Mouse (Mus musculus) intestine, postnatal 0 days (tissue): Measurements from ENCODE around the gene Ntm. TPM values are rescaled to one million over a fixed set of nuclear protein-coding genes. Genes with fewer than 3 reads are reported as not detected.

Experiments used
- ATAC-seq: fragments of 200-750 bp; cut with Nextera tagmentation; 2 replicates; pipeline ENCODE4 v1.8.0; 2017; ENCODE audit warnings: mild to moderate bottlenecking, moderate TSS enrichment, moderate library complexity
- H3K27ac ChIP-seq: fragments of 300-500 bp; sonication (generic); 2 replicates; pipeline ENCODE4 v1.5.1; 2014; ENCODE audit warnings: mild to moderate bottlenecking, low read depth, low read length, moderate library complexity
- H3K27me3 ChIP-seq: fragments of 300-500 bp; sonication (generic); replicated peaks from 2 replicates; pipeline ENCODE4 v1.6.1; 2014; ENCODE audit warnings: low read length, mixed read lengths; ENCODE audit not compliant: control insufficient read depth, insufficient read depth
- H3K36me3 ChIP-seq: fragments of 300-500 bp; sonication (generic); 2 replicates; pipeline ENCODE4 v1.6.1; 2014; ENCODE audit warnings: mild to moderate bottlenecking, moderate library complexity; ENCODE audit not compliant: control insufficient read depth, insufficient read depth
- H3K4me1 ChIP-seq: fragments of 300-500 bp; sonication (generic); replicated peaks from 2 replicates; pipeline ENCODE4 v1.6.1; 2014; ENCODE audit warnings: antibody characterized with exemption, low read length, mixed read lengths; ENCODE audit not compliant: control insufficient read depth, insufficient read depth
- H3K4me2 ChIP-seq: fragments of 300-500 bp; sonication (generic); replicated peaks from 2 replicates; pipeline ENCODE4 v1.6.1; 2014; ENCODE audit warnings: low read depth, mild to moderate bottlenecking, moderate library complexity
- H3K4me3 ChIP-seq: fragments of 300-500 bp; sonication (generic); 2 replicates; pipeline ENCODE4 v1.5.1; 2014; ENCODE audit warnings: low read depth, low read length
- H3K9ac ChIP-seq: fragments of 300-500 bp; sonication (generic); 2 replicates; pipeline ENCODE4 v1.6.1; 2014; ENCODE audit warnings: mild to moderate bottlenecking, low read depth, low read length
- H3K9me3 ChIP-seq: fragments of 300-500 bp; sonication (generic); 2 replicates; pipeline ENCODE4 v1.6.1; 2016; ENCODE audit warnings: mixed run types; ENCODE audit not compliant: control insufficient read depth
- CTCF ChIP-seq: sonication (generic); IDR thresholded peaks from 2 replicates; pipeline ENCODE4 v1.5.1; 2016; ENCODE audit warnings: low read depth, mild to moderate bottlenecking, control low read depth, antibody characterized with exemption, moderate library complexity
- WGBS: fragments of 180-500 bp; shearing (Covaris S2); extraction: QIAGEN DNeasy Blood & Tissue Kit; methylation state at CpG from one replicate; pipeline ENCODE4 v1.1.7; 2014; 5-methylcytosine and 5-hydroxymethylcytosine counted together
- polyA plus RNA-seq: library from polyadenylated mRNA; unstranded; fragments of >200 nt; fragmentation: Nextera tagmentation; extraction: Ambion mirVana; gene quantifications from 2 replicates; pipeline ENCODE4 v1.2.1, GENCODE M21; 2015

Ntm gene
- polyA plus RNA-seq, 1 experiment from 2014 or later: 1.1 TPM

- Histone ChIP-seq H3K9me3 (no peaks in the 10 kb centered on the region), H3K4me2 (no peak overlapping the region), H3K27ac (no peak overlapping the region), H3K27me3 (no peaks in the 10 kb centered on the region), H3K9ac (no peak overlapping the region), H3K36me3 (no peaks in the 10 kb centered on the region), H3K4me1 (no peaks in the 10 kb centered on the region), H3K4me3 (no peak overlapping the region)
- ATAC-seq: no peak
- 69% methylated on average over 2 of the region's 2 CpGs for WGBS
- TF ChIP-seq CTCF: no peak
Observed at GRCm38 (mm10) chr9:29165731-29166130, 797.2 kb downstream of the Ntm start.

- WGBS: 28% methylated on average over 7 of the region's 7 CpGs
- Histone ChIP-seq H3K36me3 (no peaks in the 10 kb centered on the region), H3K4me2 (no peak overlapping the region), H3K4me3 (no peak overlapping the region), H3K9ac (no peak overlapping the region), H3K27ac (no peak overlapping the region), H3K9me3 (no peaks in the 10 kb centered on the region), H3K27me3 (no peaks in the 10 kb centered on the region), H3K4me1 (no peaks in the 10 kb centered on the region)
- ATAC-seq: no peak
- TF ChIP-seq CTCF: no peak
Observed at GRCm38 (mm10) chr9:29161059-29161642, 801.8 kb downstream of the Ntm start.

GRCm38 (mm10) chr9:29145901-29146300 is 817.0 kb downstream of the Ntm start:
- Histone ChIP-seq H3K9me3 (no peaks in the 10 kb centered on the region), H3K9ac (no peak overlapping the region), H3K27ac (no peak overlapping the region), H3K27me3 (no peaks in the 10 kb centered on the region), H3K4me3 (no peak overlapping the region), H3K4me2 (no peak overlapping the region), H3K4me1 (no peaks in the 10 kb centered on the region), H3K36me3 (no peaks in the 10 kb centered on the region)
- ATAC-seq: no peak
- 10% methylated on average over 4 of the region's 4 CpGs for WGBS
- no peak for TF ChIP-seq CTCF

GRCm38 (mm10) chr9:29136039-29136438 is 826.9 kb downstream of the Ntm start:
- 86% methylated on average over 4 of the region's 4 CpGs for WGBS

GRCm38 (mm10) chr9:29130717-29131292 is 832.1 kb downstream of the Ntm start:
- H3K9me3 ChIP-seq: no peaks in the 10 kb centered on the region
- no peaks in the 10 kb centered on the region for H3K4me1 ChIP-seq
- no peak overlapping the region for H3K4me3 ChIP-seq
- H3K4me2 ChIP-seq: no peak overlapping the region
- H3K27me3 ChIP-seq: no peaks in the 10 kb centered on the region
- H3K9ac ChIP-seq: no peak overlapping the region
- H3K36me3 ChIP-seq: no peaks in the 10 kb centered on the region
- 80% methylated on average over 5 of the region's 5 CpGs for WGBS
- no peak for ATAC-seq
- no peak overlapping the region for H3K27ac ChIP-seq
- no peak for TF ChIP-seq CTCF

More at GRCm38 (mm10) chr9:29136039-29136438, 826.9 kb downstream of the Ntm start:
- H3K4me2 ChIP-seq: no peak overlapping the region
- H3K4me1 ChIP-seq: no peaks in the 10 kb centered on the region
- H3K4me3 ChIP-seq: no peak overlapping the region
- H3K27me3 ChIP-seq: no peaks in the 10 kb centered on the region
- ATAC-seq: no peak
- no peaks in the 10 kb centered on the region for H3K9me3 ChIP-seq
- TF ChIP-seq CTCF: no peak
- no peak overlapping the region for H3K27ac ChIP-seq
- no peak overlapping the region for H3K9ac ChIP-seq
- no peaks in the 10 kb centered on the region for H3K36me3 ChIP-seq

- WGBS: 66% methylated on average over 4 of the region's 4 CpGs
- Histone ChIP-seq H3K27ac (no peak overlapping the region), H3K9ac (no peak overlapping the region), H3K9me3 (no peaks in the 10 kb centered on the region), H3K4me2 (no peak overlapping the region), H3K36me3 (no peaks in the 10 kb centered on the region), H3K27me3 (no peaks in the 10 kb centered on the region), H3K4me1 (no peaks in the 10 kb centered on the region), H3K4me3 (no peak overlapping the region)
- no peak for TF ChIP-seq CTCF
- ATAC-seq: no peak
Observed at GRCm38 (mm10) chr9:29130316-29130715, 832.6 kb downstream of the Ntm start.
